Mouse (Mus musculus): ENCODE results near the gene Irf2bpl.

DNA sequence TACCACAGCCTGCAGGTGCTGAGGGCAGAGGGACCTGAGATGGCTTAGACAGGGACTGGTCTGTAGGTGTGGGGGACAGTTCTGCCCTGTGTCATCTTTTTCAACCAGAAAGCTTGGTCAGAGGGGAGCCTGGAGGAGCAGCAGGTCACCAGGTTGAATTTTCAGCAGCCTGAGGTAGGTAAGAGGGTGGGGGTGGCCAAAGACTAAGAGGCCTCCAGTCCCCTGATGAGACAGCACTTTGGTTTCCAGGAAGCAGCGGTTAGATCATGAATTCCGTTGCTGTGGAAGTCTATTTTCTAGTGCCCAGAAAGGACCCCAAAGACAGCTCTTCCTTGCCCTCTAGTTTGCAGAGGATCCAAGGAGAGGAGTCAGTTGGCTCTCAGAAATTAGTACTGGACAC is 29.8 kb upstream of the Irf2bpl start:
- TF ChIP-seq USF1 (IDR thresholded peaks at IDR 0.05; ENCODE audit: low read depth, low read length) = no peak
- TF ChIP-seq CTCF (conservative IDR thresholded peaks at IDR 0.05 in 1 of 2, IDR thresholded peaks at IDR 0.05 in 1 of 2; ENCODE audit: low read depth in 2 of 2, low read length in 2 of 2) = no peak
- no peak for TF ChIP-seq ZMIZ1 (IDR thresholded peaks at IDR 0.05; ENCODE audit: low read depth, low read length)
- no peak for TF ChIP-seq POLR2A (IDR thresholded peaks at IDR 0.05; ENCODE audit: low read depth, low read length)
- TF ChIP-seq E2F4 (IDR thresholded peaks at IDR 0.05; ENCODE audit: insufficient replicate concordance, low read depth, low read length) = no peak
- no peak for TF ChIP-seq CHD2 (IDR thresholded peaks at IDR 0.05; ENCODE audit: low read length)
- TF ChIP-seq RAD21 (IDR thresholded peaks at IDR 0.05; ENCODE audit: low read depth, low read length) = no peak
- TF ChIP-seq USF2 (conservative IDR thresholded peaks at IDR 0.05; ENCODE audit: low read depth, low read length) = no peak
- TF ChIP-seq SMC3 (IDR thresholded peaks at IDR 0.05; ENCODE audit: low read depth, low read length) = no peak
- no peak for TF ChIP-seq ZC3H11A (IDR thresholded peaks at IDR 0.05; ENCODE audit: low read depth, low read length)
- TF ChIP-seq KAT2A (IDR thresholded peaks at IDR 0.05; ENCODE audit: insufficient replicate concordance, low read length) = no peak

Data from CH12.LX (cell line).